Comparison of ENCODE assay signal across 25 mouse cellular contexts in the genomic region with DNA sequence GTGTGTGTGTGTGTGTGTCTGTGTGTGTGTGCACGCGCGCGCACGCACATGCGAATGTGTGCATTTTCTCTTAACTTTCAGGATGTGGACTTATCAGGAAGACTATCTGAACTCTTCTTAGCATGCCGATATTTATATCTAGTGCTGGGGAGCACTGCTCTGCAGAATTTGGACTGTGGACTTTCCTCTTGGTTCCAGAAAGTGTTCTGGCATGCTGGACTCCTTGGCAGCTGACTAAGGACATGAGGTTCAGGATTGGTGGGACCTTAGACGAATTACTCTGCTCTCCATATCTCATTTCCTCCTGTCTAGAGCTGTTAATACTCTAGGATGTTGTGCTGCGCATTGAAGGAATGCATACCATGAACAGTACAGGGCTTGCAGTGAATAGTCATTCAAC. TPM values are rescaled to one million over a fixed set of nuclear protein-coding genes. Genes with fewer than 3 reads are reported as not detected.
"Had no signal": no experiment of that assay in that cellular context is flagged by ENCODE, and none has a peak within 500 bp of the region (broad histone marks: within the 10 kb centered on the region; RNA-seq: fewer than 3 reads in every experiment).

No protein-coding gene starts in this region.

- H3K4me2 ChIP-seq: heart, embryonic 12.5 days; hindbrain, embryonic 12.5 days; hindbrain, embryonic 14.5 days; intestine, embryonic 15.5 days; limb, embryonic 13.5 days; limb, embryonic 15.5 days; liver, embryonic 12.5 days had no signal

- H3K27ac ChIP-seq: gastrocnemius, adult 2 months; heart, embryonic 10.5 days; hindbrain, embryonic 10.5 days; hindbrain, embryonic 12.5 days; hindbrain, embryonic 14.5 days; intestine, embryonic 15.5 days; limb, embryonic 13.5 days; limb, embryonic 15.5 days; liver, embryonic 12.5 days; liver, embryonic 14.5 days had no signal

- DNase-seq: gastrocnemius, adult 2 months; gastrocnemius, postnatal 10 days; gastrocnemius, postnatal 25 days; heart, adult 18-20 months; heart, postnatal 10 days; heart, postnatal 4 days; layer of hippocampus, adult 9-11 months; layer of hippocampus, postnatal 36 days; left cerebral cortex, postnatal 4 days; lung, adult 18-20 months had no signal

- ATAC-seq: hindbrain, embryonic 16.5 days; inflammation-experienced regulatory T-cells, adult 6 months; intestine, embryonic 15.5 days; intestine, postnatal 0 days; liver, embryonic 12.5 days had no signal

- H3K4me3 ChIP-seq: gastrocnemius, adult 2 months; heart, embryonic 10.5 days; heart, embryonic 12.5 days; hindbrain, embryonic 10.5 days; hindbrain, embryonic 12.5 days; intestine, embryonic 15.5 days; limb, embryonic 13.5 days; limb, embryonic 15.5 days; liver, embryonic 12.5 days had no signal

- H3K9me3 ChIP-seq: heart, embryonic 10.5 days; heart, embryonic 12.5 days; hindbrain, embryonic 10.5 days; hindbrain, embryonic 12.5 days; intestine, embryonic 15.5 days; limb, embryonic 13.5 days; limb, embryonic 15.5 days; liver, embryonic 12.5 days had no signal

- H3K4me1 ChIP-seq: heart, embryonic 10.5 days; liver, embryonic 12.5 days had no signal

- H3K27me3 ChIP-seq: intestine, embryonic 15.5 days; limb, embryonic 13.5 days; limb, embryonic 15.5 days; liver, embryonic 12.5 days had no signal

- H3K9ac ChIP-seq: heart, embryonic 12.5 days; hindbrain, embryonic 12.5 days; hindbrain, embryonic 14.5 days; intestine, embryonic 15.5 days; limb, embryonic 13.5 days; limb, embryonic 15.5 days; liver, embryonic 12.5 days; liver, embryonic 14.5 days had no signal

- H3K36me3 ChIP-seq: heart, embryonic 10.5 days; heart, embryonic 12.5 days; hindbrain, embryonic 10.5 days; hindbrain, embryonic 12.5 days; intestine, embryonic 15.5 days; limb, embryonic 13.5 days; limb, embryonic 15.5 days; liver, embryonic 12.5 days had no signal

RNA-seq across cellular contexts. Expression of a gene that starts 2.4 kb away (rescaled TPM):
- polyA plus RNA-seq: frontal cortex, adult 2 months; inflammation-experienced regulatory T-cells, adult 6 months; large intestine, adult 2 months had no signal
